Mouse (Mus musculus): ENCODE measurements around the gene Atp6v1f. TPM values are rescaled to one million over a fixed set of nuclear protein-coding genes. Genes with fewer than 3 reads are reported as not detected.

Gene Atp6v1f
- polyA plus RNA-seq, 1 experiment from 2014 or later = 337 TPM

- ATAC-seq (ENCODE audit: low FRiP score) = no peak
- peaks cover 24% of the 10 kb centered on the region for H3K27me3 ChIP-seq
- no peaks in the 10 kb centered on the region for H3K9me3 ChIP-seq
- WGBS = 95% methylated on average over 4 of the region's 4 CpGs
- no peak within 1 kb of the TSS for H3K27ac ChIP-seq
- H3K4me1 ChIP-seq (replicated peaks) = peaks cover 25% of the 10 kb centered on the region
- no peak within 1 kb of the TSS for H3K4me3 ChIP-seq
- H3K9ac ChIP-seq = no peak within 1 kb of the TSS
- H3K36me3 ChIP-seq = peaks cover 27% of the 10 kb centered on the region
- no peak within 1 kb of the TSS for H3K4me2 ChIP-seq
Observed at GRCm38 (mm10) chr6:29471137-29471536, 3.6 kb downstream of the Atp6v1f start, which contains the start of gene Atp6v1fnb. TSS of gene Atp6v1fnb (plus strand) at chr6:29471437.

GRCm38 (mm10) chr6:29473941-29474691, 6.6 kb downstream of the Atp6v1f start:
- H3K9me3 ChIP-seq = no peaks in the 10 kb centered on the region
- ATAC-seq (ENCODE audit: low FRiP score) = peak; percentile 86
- H3K9ac ChIP-seq = peak overlapping the region; percentile 56
- WGBS = 3% methylated on average over 33 of the region's 33 CpGs
- H3K4me3 ChIP-seq = peak overlapping the region; percentile 35
- H3K4me2 ChIP-seq = peak overlapping the region; percentile 54
- no peak overlapping the region for H3K27ac ChIP-seq
- H3K4me1 ChIP-seq (replicated peaks) = peaks cover 15% of the 10 kb centered on the region
- peaks cover 27% of the 10 kb centered on the region for H3K36me3 ChIP-seq
- peaks cover 35% of the 10 kb centered on the region for H3K27me3 ChIP-seq

- H3K9ac ChIP-seq = no peak overlapping the region
- no peaks in the 10 kb centered on the region for H3K9me3 ChIP-seq
- peaks cover 26% of the 10 kb centered on the region for H3K36me3 ChIP-seq
- H3K27me3 ChIP-seq = peaks cover 35% of the 10 kb centered on the region
- H3K4me2 ChIP-seq = no peak overlapping the region
- no peak overlapping the region for H3K27ac ChIP-seq
- no peak for ATAC-seq (ENCODE audit: low FRiP score)
- H3K4me3 ChIP-seq = no peak overlapping the region
- WGBS = 52% methylated on average over 2 of the region's 2 CpGs
- H3K4me1 ChIP-seq (replicated peaks) = peaks cover 11% of the 10 kb centered on the region
Observed at GRCm38 (mm10) chr6:29474736-29475135, 7.2 kb downstream of the Atp6v1f start.

DNA sequence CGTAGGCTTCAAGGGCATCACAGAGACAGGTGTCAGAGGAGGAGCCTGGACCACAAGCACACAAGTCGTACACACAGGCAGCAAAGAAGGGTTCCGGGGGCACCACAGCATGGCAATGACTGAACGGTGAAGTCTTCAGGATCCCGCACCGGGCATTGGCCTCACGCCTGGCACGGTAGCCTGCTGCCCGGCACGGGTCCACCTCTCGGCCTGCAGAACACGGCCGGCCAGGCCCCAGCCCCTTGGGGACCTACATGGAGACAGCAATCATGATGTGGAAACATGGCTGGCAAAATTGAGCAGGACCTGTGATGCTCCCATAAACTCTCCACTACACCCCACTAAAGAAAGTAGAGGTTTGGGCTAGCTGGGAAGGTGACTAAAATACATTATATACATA, 15.2 kb downstream of the Atp6v1f start:
- 93% methylated on average over 13 of the region's 13 CpGs for WGBS
- H3K9me3 ChIP-seq = no peaks in the 10 kb centered on the region
- H3K36me3 ChIP-seq = no peaks in the 10 kb centered on the region
- no peak for ATAC-seq (ENCODE audit: low FRiP score)
- H3K27ac ChIP-seq = no peak overlapping the region
- no peak overlapping the region for H3K4me3 ChIP-seq
- H3K9ac ChIP-seq = no peak overlapping the region
- peaks cover 9% of the 10 kb centered on the region for H3K4me1 ChIP-seq (replicated peaks)
- H3K27me3 ChIP-seq = peaks cover 46% of the 10 kb centered on the region
- no peak overlapping the region for H3K4me2 ChIP-seq

DNA sequence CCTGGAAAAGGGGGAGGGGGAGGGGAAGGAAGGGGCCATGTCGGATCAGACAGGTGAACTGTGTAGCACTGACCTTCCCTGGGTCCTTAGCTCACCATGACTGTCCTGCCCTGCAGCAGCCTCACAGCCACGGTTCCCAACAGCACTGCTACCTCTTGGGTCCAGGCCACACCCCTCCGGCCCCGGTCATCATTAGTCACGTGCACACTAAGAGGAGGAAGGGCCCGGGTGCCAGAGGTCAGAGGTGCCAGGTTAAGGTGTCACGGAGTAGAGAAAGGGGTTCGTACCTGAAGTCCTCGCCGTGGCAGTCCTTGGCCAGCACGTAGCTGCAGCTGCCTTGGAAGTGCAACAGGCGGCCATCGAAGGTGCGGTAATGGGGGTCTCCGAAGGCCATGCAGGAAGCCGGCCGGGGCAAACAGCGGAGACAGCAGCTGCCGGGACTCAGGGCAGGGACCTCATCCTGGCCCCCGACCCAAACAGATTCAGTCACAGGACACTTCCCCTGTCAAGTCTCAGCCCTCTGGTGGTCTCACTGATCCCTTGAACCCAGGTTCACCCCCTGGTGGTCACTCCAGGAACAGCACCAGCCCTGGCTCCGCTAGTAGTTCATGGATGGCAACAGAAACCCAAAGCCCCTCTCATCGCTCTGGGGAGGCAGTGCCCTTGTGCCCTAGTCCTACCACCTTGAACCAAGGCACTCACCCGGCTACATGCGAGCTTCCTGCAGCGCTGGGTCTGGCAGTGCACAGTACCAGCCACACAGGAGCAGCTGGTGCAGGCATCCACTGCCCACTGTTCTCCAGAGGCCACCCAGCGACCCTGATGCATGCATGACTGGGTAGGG, 17.4 kb downstream of the Atp6v1f start:
- Histone ChIP-seq H3K9me3 (no peaks in the 10 kb centered on the region), H3K4me1 (replicated peaks) (peaks cover 9% of the 10 kb centered on the region), H3K36me3 (no peaks in the 10 kb centered on the region), H3K4me2 (peak overlapping the region; percentile 56), H3K27ac (no peak overlapping the region), H3K27me3 (peaks cover 43% of the 10 kb centered on the region), H3K9ac (peak overlapping the region; percentile 43; the same call in 1 of the 2 replicates), H3K4me3 (peak overlapping the region; percentile 19)
- WGBS = 4% methylated on average over 26 of the region's 26 CpGs
- ATAC-seq (ENCODE audit: low FRiP score) = peak; percentile 59

DNA sequence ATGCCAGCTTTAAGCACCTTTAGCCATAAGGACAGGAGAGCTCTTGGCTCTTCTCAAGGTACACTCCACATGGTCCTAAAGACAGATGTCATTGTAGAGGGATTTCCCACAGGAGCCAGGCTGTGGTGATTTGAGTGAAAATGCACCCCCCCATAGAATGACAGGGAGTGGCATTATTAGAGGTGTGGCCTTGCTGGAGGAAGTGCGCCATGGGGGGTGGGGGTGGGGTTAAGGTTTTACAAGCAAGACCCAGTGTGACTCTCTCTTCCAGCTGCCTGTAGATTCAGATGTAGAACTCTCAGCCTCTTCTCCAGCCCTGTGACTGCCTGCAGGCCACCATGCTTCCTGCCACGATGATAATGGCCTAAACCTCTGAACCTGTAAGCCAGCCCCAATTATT, 18.4 kb downstream of the Atp6v1f start:
- Histone ChIP-seq H3K9me3 (no peaks in the 10 kb centered on the region), H3K27ac (no peak overlapping the region), H3K27me3 (peaks cover 53% of the 10 kb centered on the region), H3K4me2 (no peak overlapping the region), H3K9ac (no peak overlapping the region), H3K4me1 (replicated peaks) (peaks cover 9% of the 10 kb centered on the region), H3K36me3 (no peaks in the 10 kb centered on the region), H3K4me3 (no peak overlapping the region)
- WGBS = 32% methylated on average over 2 of the region's 2 CpGs
- no peak for ATAC-seq (ENCODE audit: low FRiP score)

DNA sequence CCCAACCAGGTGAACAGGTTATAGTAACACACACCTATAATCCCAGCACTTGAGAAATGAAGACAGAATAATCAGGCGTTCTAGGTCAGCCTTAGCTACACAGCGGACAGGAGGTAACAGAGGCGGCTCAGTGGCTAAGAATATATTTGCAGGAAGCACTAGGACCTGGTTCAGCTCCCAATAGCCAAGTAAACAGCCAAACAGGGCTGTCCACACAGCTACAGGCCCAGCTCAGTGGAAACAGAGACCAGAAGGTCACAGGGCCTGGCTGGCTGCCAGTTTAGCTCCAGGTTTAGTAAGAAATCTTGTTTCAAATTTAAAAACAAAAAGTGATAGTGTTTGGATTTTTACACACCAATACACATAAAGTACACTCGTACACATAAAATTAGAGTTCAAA, 26.6 kb downstream of the Atp6v1f start:
- no peak overlapping the region for H3K4me2 ChIP-seq
- ATAC-seq (ENCODE audit: low FRiP score) = no peak
- 0 out of 2 replicates have a peak, but pooled peaks cover 5% of the 10 kb centered on the region for H3K36me3 ChIP-seq
- H3K27me3 ChIP-seq = peaks cover 81% of the 10 kb centered on the region
- H3K27ac ChIP-seq = no peak overlapping the region
- H3K4me1 ChIP-seq (replicated peaks) = peaks cover 6% of the 10 kb centered on the region; the same call in 1 of the 2 replicates
- no peak overlapping the region for H3K4me3 ChIP-seq
- no peak overlapping the region for H3K9ac ChIP-seq
- H3K9me3 ChIP-seq = no peaks in the 10 kb centered on the region
- 86% methylated on average over 4 of the region's 4 CpGs for WGBS

DNA sequence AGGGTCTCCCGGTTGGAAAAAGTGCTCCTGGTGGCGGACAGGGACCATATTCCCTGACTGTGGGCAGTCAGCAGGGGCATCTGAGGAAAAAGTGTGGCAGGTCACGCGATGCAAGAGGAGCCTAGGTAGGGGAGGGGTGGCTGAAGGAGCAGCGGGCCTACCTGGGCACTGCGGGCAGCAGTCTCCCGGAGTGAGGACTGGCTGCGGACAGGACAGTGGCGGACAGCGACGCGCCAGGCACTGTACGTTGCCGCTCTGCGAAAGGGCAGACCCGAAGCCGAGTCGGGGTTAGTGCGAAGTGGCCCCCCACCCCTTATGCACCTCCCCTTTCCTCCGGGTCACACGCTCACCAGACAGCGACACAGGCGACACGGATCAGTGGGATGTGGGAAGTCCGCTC, 28.8 kb downstream of the Atp6v1f start:
- no peak overlapping the region; the same call in 1 of the 2 replicates for H3K9ac ChIP-seq
- peaks cover 69% of the 10 kb centered on the region for H3K27me3 ChIP-seq
- no peak for ATAC-seq (ENCODE audit: low FRiP score)
- peaks cover 6% of the 10 kb centered on the region; the same call in 1 of the 2 replicates for H3K4me1 ChIP-seq (replicated peaks)
- H3K4me2 ChIP-seq = no peak overlapping the region
- 15% methylated on average over 25 of the region's 25 CpGs for WGBS
- peak overlapping the region; percentile 4; the same call in 1 of the 2 replicates for H3K4me3 ChIP-seq
- H3K36me3 ChIP-seq = 0 out of 2 replicates have a peak, but pooled peaks cover 5% of the 10 kb centered on the region
- H3K27ac ChIP-seq = no peak overlapping the region
- no peaks in the 10 kb centered on the region for H3K9me3 ChIP-seq

- Histone ChIP-seq H3K36me3 (0 out of 2 replicates have a peak, but pooled peaks cover 5% of the 10 kb centered on the region), H3K4me3 (no peak overlapping the region), H3K27ac (no peak overlapping the region), H3K4me1 (replicated peaks) (peaks cover 6% of the 10 kb centered on the region; the same call in 1 of the 2 replicates), H3K4me2 (no peak overlapping the region), H3K9ac (no peak overlapping the region), H3K9me3 (no peaks in the 10 kb centered on the region), H3K27me3 (peaks cover 62% of the 10 kb centered on the region)
- no peak for ATAC-seq (ENCODE audit: low FRiP score)
- 46% methylated on average over 2 of the region's 2 CpGs for WGBS
Observed at GRCm38 (mm10) chr6:29497791-29498190, 30.3 kb downstream of the Atp6v1f start.

- peaks cover 48% of the 10 kb centered on the region for H3K27me3 ChIP-seq
- no peak overlapping the region for H3K9ac ChIP-seq
- H3K4me1 ChIP-seq (replicated peaks) = peaks cover 6% of the 10 kb centered on the region; the same call in 1 of the 2 replicates
- no peak overlapping the region for H3K4me3 ChIP-seq
- 0 out of 2 replicates have a peak, but pooled peaks cover 5% of the 10 kb centered on the region for H3K36me3 ChIP-seq
- H3K27ac ChIP-seq = no peak overlapping the region
- no peaks in the 10 kb centered on the region for H3K9me3 ChIP-seq
- ATAC-seq (ENCODE audit: low FRiP score) = no peak
- no peak overlapping the region for H3K4me2 ChIP-seq
- WGBS = 93% methylated on average over 7 of the region's 7 CpGs
Observed at GRCm38 (mm10) chr6:29500177-29500576, 32.7 kb downstream of the Atp6v1f start.

DNA sequence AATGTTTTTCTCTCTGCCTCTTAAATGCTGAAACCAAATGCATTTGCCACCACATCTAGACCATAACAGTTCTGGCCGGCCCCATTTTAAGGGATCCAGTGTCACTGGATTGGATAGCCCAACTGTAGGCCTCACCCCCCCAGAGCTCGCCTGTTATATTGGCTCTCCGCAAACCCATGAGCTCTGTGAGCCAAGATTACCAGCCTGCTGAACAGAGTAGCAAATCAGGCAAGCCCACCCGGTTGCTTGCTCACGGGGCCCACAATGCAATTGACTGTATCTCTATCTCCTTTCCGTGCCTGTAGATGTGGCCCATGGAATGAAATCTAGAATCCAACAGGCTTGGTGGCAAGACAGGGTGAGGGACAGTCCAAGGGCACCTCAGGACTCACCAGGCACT, 33.3 kb downstream of the Atp6v1f start:
- no peak overlapping the region for H3K4me3 ChIP-seq
- H3K9ac ChIP-seq = no peak overlapping the region
- no peaks in the 10 kb centered on the region for H3K9me3 ChIP-seq
- peaks cover 47% of the 10 kb centered on the region for H3K27me3 ChIP-seq
- no peak overlapping the region for H3K27ac ChIP-seq
- H3K4me1 ChIP-seq (replicated peaks) = peaks cover 6% of the 10 kb centered on the region; the same call in 1 of the 2 replicates
- H3K36me3 ChIP-seq = 0 out of 2 replicates have a peak, but pooled peaks cover 5% of the 10 kb centered on the region
- ATAC-seq (ENCODE audit: low FRiP score) = no peak
- WGBS = 92% methylated on average over 6 of the region's 6 CpGs
- no peak overlapping the region for H3K4me2 ChIP-seq

GRCm38 (mm10) chr6:29501599-29501998, 34.1 kb downstream of the Atp6v1f start:
- Histone ChIP-seq H3K4me1 (replicated peaks) (peaks cover 13% of the 10 kb centered on the region; the same call in 1 of the 2 replicates), H3K4me3 (no peak overlapping the region), H3K4me2 (no peak overlapping the region), H3K36me3 (0 out of 2 replicates have a peak, but pooled peaks cover 5% of the 10 kb centered on the region), H3K27ac (no peak overlapping the region), H3K27me3 (peaks cover 47% of the 10 kb centered on the region), H3K9ac (no peak overlapping the region), H3K9me3 (no peaks in the 10 kb centered on the region)
- ATAC-seq (ENCODE audit: low FRiP score) = no peak
- WGBS = 90% methylated on average over 1 of the region's 1 CpGs

All from hindbrain, embryonic 13.5 days (tissue).